Mouse (Mus musculus) 416B (cell line): ENCODE data around the gene Etv6.

Experiments used
- DNase-seq: peaks from one replicate; pipeline ENCODE4 v3.0.0; 2011; ENCODE audit warnings: low read depth

Etv6 gene

DNA sequence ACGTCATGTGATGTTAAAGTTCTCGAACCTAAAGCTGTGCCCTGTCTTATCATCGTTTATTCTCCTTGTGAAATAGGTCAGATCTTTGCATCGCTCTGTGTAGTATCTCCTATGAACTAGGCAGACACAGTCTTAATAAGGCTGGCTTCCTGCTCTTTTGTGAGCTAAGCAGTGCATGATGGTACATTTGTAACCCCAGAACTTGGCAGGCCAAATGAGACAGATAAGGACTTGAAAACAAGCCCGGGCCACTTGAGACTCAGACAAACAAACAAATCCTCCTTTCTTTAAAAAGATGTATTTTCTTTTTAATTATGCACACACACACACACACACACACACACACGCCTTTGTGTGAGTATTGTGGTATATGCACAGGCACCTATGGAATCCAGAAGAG is 42.5 kb downstream of the Etv6 start:
- DNase-seq, result no peak

DNA sequence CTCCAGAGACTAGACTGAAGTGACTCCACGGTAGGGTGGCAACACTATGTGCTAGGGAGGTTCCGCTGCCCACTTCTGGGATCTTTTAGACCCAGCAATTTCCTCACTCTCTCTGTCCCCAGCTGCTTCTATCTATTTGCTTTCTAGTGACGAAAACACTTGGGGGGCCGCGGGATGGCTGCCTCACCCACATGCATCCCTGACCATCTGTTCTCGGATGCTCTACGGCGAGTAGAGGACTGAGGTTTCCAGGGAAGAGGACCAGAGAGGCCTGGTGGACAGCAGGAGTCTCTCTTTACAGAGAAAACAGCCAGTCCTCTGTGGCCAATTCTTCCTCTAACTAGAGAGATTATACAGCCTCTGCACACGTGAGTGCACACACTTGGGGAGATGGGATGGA is 43.6 kb downstream of the Etv6 start:
- no peak for DNase-seq

DNA sequence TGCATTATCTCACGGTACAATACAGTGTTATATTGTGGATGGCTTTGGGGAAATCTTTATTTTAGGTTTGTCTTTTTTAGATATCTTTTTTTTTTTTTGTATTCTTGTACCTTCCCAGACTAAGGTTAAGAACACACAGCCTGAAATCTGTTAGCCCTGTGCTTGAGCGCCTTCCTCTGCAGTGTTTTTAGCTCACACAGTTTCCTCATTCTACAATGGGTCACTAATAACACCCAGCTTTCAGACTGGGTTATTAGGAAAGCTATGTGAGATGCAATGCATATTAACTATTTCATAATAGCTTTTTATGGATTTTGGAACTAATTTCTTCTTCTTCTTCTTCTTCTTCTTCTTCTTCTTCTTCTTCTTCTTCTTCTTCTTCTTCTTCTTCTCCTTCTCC is 44.1 kb downstream of the Etv6 start:
- DNase-seq, result no peak

DNA sequence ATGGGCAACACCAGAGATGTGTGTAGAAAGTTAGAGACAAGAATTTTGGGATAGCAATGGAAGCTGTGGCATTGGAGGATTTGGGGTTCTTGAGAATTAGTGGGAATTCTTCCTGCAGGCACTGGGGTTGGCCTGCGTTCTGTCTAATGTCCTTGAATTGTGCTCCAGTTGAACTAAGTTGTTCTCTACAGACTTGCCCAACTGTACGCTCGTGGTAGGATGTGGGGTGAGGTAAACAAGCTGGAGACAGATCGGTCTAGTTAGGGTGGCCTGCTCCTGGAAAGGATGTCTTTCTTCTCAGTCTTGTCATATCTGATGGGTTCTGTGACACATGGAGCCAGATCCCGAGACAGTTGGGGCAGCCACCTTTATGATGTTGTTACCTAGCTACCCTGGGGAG is 45.4 kb downstream of the Etv6 start:
- peak; percentile 69 for DNase-seq

DNA sequence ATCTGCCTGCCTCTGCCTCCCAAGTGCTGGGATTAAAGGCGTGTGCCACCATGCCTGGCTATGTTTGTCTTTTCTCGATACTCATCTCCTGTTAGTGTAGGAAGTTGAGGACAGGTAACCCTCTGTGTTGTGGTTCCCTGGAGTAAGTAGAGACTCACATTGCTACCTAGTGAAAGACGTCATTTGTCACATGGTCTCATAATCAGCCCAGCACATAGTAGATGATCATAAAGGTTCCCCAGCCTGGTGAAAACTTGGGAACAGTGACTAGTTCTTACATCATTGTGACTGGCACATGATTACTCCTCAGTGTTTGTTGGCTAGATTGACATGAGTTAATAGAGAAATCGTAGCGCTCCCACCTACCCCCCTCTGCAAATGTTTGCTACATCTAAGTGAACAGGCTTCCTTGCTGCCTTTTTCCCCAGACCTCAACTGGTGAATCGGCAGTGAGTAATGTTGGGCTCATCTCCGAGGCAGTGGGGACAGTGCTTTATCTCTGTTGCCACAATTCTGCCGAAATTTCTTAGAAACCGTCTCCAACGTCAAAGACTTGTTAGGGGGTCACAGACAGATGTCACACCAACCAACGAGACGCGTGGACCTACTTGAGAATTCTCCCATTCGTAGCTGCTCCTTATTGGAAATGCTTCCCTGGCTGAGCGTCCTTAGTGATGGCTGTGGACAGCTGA is 46.9 kb downstream of the Etv6 start:
- peak; percentile 85 for DNase-seq

DNA sequence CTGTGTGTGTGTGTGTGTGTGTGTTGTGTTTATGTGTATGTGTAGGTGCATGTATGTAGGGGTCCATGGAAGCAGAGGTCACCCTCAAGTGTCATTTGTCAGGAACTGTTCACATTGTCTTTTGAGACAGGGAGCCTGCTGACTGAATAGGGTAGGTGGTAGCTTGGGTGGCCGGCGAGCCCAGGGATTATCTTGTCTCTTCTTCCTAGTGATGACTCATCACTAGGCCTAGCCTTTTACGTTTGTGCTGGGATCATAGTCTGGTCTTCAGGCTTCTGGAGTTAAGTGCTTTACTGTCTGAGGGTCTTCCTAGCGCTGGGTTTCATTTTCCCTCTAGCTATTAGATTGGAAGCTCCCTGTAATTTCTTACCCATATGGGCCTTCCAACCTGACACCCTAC is 47.9 kb downstream of the Etv6 start:
- DNase-seq, result no peak

DNA sequence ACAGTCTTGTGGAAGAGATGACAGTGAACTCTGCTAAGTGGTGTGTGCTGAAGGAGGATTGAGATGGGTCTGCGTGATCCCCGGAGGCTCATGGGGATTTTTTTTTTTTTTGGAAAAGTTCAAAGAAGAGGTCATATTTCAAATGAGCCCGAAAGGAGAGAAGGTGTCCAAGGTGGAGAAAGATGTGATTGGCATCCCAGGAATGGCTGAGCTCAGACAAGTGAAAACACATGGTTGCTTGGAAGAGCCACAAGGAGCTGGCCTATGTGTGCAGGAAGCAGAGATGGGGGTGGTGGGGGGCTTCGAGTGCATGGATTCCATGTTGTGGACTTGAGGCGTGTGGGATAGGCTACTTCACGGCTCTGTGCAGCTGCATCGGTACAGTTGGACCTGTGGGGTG is 50.9 kb downstream of the Etv6 start:
- DNase-seq, result no peak

DNA sequence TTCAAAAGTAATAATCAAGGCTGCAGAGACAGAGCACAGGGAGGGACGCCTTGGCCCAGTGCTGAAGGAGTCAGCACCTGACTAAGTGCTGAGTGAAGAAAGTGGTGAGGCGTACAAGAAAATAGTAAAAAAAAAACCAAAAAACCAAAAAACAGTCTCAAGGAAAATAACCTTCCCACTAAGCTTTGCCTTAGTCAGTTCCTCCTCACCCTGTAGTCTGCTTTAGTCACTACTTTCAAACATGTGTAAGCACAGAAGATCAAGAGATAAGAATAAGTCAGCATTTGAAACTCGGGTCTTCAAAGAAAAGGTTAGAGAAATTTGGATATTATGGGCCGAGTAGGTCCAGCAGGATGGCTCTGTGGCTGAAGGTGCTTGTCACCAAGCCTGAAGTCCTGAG is 52.2 kb downstream of the Etv6 start:
- DNase-seq, result peak; percentile 70

DNA sequence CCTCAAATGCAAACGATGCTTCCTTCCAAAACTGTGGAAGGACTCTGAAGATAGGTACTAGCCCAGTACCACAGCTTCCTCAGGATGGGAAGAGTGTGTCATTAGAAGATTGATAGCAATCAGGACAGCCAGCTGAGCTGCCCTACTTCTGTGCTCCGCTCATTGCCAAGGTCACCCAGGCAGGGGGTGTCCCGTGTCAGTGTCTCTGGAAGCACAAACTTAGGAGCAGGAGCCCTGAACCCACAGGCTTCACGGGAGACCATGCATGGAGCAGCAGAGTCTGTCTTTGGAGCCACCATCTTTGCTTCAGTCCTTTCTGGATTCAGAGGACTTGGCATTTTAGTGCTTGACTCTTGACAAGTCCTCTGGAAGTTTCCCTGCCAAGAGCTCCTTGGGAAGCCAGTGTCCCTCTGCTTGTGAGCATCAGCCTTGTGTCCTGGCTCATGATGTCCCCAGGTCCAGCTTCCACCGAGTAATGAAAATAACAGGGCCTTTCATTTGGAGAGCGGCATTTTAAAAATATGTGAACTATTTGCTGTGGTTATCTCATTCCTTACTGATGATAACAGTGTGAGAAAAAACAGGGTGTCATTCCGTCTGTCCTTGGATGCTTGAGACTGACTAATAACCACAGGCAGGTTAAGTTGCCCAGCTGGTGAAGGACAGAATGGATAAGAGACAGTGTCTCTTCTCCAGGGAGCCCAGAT is 54.3 kb downstream of the Etv6 start:
- DNase-seq, result peak; percentile 40

DNA sequence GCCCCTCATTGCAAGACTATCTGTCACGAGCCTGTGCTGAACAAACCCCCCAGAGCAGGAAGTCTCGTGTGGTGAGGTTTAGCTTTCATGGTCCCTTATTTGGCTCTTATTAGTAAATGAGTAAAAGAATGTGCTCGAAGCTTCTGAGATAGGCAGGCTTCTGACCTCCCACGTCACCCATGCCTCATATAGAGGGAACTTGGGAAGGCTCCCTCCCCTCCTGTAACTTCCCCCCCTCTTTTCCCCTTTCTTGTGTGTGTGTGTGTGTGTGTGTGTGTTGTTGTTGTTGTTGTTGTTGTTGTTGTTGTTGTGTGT is 54.8 kb downstream of the Etv6 start:
- no peak for DNase-seq

DNA sequence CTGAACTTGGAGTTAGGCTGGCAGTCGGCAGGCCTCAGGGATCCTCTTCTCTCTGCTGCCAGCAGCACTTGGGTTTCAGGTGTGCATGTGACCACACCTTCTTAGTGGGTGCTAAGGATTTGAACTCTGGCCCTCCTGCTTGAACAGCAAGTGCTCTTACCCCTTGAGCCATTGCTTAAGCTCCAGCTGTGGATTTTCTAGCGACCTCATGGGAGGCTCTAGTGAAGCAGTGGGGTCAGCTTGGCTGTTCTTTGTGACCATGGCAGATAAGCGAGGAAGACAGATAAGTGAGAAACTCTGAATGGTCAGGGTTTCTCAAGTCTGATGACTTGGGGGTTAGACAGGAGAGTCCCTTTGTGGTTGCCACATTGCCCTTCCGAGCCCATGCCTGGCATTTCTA is 55.4 kb downstream of the Etv6 start:
- no peak for DNase-seq

DNA sequence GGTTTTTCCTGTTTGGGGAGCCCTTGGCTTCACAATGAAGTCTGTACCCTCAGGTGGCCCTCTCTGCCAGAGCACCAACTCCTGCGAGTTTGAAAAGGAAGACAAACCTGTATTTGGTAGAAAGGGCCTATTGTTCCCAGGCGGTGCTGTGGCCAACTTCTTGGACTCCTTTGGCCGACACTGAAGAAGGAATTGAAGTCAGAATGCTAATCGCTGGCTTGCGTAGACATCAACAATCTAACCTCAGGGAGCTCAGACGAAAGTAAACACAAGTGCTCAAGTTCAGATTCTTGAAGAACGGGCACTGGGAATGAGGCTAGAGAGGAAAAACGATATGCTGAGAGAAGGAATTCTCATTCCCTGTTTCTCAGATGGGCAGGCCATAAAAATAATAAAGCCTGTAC is 55.9 kb downstream of the Etv6 start:
- DNase-seq, result no peak

DNA sequence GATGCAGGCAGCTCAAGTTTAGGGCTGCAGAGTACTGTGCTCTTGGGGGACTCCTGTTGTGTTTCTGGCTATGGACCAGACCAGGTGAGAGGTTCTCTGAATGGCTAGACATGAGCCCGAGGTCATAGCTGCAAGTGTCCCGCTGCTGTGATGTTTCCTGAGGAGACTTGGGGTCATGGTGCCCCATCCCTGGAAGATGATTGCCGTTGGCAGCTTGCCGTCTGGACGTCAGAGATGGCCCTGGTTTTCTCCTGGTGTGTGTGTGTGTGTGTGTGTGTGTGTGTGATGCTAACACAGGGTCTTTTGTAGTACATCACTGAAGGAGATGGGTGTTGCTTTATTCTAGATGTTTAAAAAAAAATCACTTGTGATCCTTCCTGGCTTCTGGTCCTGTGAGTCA is 58.6 kb downstream of the Etv6 start:
- no peak for DNase-seq

DNA sequence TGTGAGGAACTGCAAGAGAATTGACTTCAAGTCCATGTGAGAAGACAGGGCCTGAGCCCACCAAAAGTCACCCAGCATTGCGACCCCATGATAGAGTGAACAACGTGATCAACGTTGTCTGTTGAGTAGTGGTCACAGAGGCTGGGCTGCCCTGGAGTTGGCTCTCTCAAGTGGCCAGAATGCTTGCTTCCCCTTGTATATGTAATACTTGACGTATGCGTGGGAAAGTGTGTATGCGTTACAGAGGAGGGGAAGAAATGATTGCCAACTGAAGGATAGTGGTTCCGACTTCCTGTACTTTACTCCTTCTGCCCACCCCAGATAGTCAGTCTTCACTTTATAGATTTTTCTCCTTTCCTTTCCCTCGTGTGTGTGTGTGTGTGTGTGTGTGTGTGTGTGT is 59.1 kb downstream of the Etv6 start:
- no peak for DNase-seq

DNA sequence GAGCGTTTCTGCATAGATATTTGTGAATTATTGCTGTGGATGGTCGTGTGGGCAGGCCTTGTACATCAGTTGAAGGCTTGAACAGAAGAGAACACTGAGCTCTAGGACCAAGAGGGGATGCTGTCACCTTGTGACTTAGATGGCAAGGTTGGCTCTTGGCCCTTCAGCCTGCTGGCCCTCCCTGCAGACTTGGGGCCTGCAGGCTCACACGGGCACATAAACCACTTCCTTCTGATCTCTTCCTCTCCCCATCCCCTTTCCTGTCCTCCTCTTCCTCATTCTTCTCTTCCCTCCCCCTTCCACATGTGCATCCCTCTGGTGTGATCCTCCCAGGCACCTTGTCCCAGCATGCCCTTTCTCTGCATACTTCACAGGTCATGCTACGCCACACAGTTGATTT is 60.1 kb downstream of the Etv6 start:
- DNase-seq, result peak; percentile 50

DNA sequence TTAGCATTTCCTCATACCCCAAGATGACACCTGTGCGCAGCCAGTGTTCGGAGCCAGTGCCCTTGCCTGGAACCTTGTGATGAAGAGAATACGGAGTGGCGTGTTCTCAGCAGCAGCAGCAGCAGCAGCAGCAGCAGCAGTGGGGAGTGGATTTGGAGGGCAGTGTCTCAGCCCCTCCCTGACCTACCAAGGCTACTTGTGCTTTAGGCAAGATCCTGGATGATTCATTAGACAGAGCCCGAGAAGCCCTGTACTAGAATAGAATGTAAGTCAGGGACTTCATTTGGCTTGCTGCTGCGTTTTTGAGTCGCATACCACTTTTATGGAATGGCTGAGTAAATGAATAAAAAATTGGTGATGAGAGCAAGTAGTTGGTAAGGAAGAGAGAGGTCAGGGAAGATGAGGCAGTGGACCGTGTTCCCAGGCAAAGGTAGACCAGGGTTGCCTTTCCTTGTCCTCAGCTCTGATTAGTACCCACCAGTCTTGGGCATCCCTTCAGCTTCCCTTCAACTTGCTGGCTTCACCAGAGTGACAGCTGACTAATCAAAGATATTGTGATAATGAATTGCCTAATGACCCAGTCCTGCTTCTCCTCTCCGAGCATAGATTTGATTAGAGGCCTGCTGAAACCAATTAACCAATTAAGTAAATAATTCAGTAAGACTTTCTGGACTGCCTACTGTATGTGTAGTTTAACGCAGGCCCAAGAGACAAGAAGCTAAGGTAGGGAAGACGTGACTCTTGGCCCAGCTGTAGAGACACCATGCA is 64.7 kb downstream of the Etv6 start:
- no peak for DNase-seq

DNA sequence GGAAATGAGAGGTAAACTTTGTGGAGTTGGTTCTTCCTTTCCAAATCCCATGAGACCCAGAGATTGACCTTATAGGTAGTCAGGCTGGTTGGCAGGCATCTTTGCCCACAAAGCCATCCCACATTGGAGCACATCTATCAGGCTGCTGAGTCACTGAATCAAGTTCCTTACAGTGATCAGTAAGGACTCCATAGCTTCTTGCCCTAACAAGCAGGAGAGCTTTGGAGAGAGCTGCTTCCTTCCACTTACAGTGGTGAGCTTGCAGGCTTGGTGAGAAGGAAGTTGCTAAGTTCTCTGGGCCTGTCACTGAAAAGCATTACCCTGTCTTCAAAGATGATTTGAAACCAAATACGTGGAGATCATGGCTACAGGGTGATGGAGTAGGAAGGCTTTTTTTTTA is 66.9 kb downstream of the Etv6 start:
- peak; percentile 65 for DNase-seq

DNA sequence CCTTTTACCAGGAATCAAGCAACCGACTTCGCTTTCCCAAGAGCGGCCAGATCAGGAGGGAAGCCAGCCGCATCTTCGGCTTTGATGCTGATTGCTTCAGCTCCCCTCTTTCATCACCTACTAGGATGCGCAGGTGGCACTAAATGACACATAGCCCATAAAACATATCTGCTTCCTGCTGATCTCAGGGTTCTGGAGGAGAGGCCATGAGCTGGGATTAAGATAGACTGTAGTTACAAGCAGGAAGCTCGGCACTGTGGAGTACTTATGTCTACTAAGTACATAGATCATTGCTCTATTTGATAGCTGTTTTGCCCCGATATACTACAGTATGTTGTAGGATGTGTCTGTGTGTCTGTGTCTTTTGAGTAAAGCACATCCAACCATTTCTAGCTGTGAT is 68.0 kb downstream of the Etv6 start:
- DNase-seq, result no peak

DNA sequence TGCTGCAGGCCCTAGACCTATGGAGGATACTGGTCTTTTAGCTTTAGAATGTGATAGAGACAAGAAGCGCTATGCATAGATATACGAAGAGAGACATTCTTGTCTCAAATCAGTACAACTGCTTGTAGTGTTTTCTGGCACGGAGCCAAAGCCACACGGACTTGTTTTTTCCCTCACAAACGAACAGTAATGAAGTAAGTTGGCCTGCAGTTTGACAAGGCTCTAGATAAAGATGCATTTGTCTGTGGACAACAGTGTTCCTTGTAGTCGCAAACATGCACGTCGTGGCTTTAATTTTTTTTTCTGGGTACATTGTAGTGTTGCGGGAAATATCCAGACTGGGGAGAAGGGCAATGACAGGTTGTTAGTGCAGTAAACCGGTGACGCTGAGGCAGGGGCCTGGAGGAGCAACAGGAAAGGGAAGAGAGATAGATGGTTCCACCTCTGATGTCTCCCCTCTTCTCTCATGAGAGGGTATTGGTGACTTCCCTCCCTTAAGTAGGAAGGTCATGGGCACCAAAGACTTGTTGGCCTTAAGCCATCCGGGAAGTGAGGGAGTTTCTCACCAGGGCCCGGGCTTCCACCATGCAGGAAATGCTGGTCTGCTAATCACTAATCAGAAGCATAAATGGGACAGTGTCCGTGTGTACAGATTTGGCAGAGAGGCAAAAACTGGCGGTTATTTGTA is 70.2 kb downstream of the Etv6 start:
- DNase-seq, result peak; percentile 77

DNA sequence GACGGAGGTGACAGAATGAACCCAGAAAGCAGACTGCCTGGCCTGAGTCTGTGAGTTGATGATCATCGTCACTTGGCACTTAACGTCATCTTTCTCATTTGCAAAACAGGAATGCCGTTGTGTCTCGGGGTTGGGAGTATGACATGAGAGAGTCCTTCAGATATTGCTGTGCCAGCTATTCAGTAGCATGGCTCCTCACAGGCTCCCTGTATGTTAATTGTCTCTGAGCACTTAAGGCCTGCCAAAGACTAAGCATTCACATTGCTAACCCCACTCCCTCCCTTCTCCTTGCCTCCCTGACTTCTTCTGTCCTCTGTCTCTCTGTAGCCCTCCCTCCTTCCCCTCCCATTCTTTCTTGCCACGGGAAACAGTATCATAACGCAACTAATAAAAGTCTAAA is 72.2 kb downstream of the Etv6 start:
- no peak for DNase-seq

DNA sequence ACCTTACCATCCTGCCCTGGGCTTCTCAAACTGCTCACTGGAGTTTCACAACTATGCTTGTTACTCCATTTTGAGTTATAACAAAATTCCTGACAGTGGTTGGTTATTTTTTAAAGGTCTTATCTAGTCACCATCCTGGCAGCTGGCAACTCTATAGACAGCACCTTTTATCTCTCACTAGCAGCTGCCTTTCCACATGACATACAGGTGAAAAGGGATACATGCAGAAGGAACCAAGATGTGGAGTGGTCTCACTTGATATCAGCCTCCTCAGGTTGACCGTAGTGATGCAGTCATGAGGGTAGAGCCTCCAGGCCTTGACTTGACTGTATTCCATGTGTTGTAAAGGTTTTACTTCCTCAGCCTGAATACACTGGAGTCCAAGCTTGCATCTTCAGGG is 74.2 kb downstream of the Etv6 start:
- DNase-seq, result no peak

DNA sequence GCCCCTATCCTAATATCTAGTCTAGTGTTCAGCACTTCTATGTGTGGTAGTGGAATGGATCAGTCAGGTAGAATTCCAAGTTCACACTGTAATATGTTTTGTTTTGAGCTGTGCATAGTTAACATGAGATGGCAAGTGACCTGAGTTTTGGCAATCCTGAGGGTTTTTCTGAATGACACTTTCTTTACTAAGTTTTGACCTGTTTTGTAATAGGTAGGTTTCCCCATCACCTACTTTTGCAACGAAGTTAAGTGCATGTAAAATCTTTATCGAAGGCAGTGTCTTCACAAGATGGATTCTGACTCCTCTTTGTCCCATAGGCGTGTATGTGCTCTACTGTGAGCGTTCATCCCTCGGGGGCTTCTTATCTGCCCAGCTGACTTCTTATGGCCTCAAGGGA is 74.7 kb downstream of the Etv6 start:
- no peak for DNase-seq

DNA sequence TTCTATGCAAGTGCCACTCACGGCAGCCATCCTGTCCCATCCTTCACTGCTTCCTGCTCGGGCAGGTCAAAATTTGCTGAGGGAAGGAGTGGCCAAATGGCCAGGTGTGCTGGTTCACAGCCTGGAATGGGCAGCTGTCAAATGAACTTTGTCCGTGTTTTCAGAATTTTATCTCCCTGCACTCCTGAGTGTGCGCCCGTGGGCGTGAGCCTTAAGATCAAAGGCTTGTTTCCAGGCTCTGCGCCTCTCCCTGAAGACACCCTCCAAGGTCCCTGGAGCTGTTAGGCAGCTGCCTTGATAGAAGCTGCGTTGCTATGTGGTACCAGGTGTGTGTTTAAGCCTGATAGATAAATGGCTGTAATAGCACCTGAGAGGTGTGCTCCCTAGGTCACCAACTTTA is 76.1 kb downstream of the Etv6 start:
- no peak for DNase-seq
